Mouse (Mus musculus) midbrain, embryonic 13.5 days (tissue): Measurements from ENCODE around the gene Zfp184. TPM values are rescaled to one million over a fixed set of nuclear protein-coding genes. Genes with fewer than 3 reads are reported as not detected.

Experiments
- ATAC-seq: fragments of 200-750 bp; cut with Nextera tagmentation; 2 replicates; pipeline ENCODE4 v1.8.0; 2017; ENCODE audit warnings: mild to moderate bottlenecking, moderate TSS enrichment, moderate library complexity
- H3K27ac ChIP-seq: fragments of 300-500 bp; sonication (generic); 2 replicates; pipeline ENCODE4 v1.5.1; 2015; ENCODE audit warnings: inconsistent platforms, mild to moderate bottlenecking, moderate library complexity
- H3K27me3 ChIP-seq: fragments of 300-500 bp; sonication (generic); 2 replicates; pipeline ENCODE4 v1.6.1; 2015; ENCODE audit warnings: mild to moderate bottlenecking, inconsistent platforms
- H3K36me3 ChIP-seq: fragments of 300-500 bp; sonication (generic); 2 replicates; pipeline ENCODE4 v1.6.1; 2015; ENCODE audit warnings: mild to moderate bottlenecking, inconsistent platforms
- H3K4me1 ChIP-seq: fragments of 300-500 bp; sonication (generic); replicated peaks from 2 replicates; pipeline ENCODE4 v1.6.1; 2015; ENCODE audit warnings: inconsistent platforms
- H3K4me2 ChIP-seq: fragments of 300-500 bp; sonication (generic); replicated peaks from 2 replicates; pipeline ENCODE4 v1.6.1; 2015; ENCODE audit warnings: moderate library complexity, mild to moderate bottlenecking, inconsistent platforms
- H3K4me3 ChIP-seq: fragments of 300-500 bp; sonication (generic); replicated peaks from 2 replicates; pipeline ENCODE4 v1.5.1; 2015; ENCODE audit warnings: mild to moderate bottlenecking, inconsistent platforms
- H3K9ac ChIP-seq: fragments of 300-500 bp; sonication (generic); replicated peaks from 2 replicates; pipeline ENCODE4 v1.6.1; 2015; ENCODE audit warnings: mild to moderate bottlenecking, inconsistent platforms
- H3K9me3 ChIP-seq: fragments of 300-500 bp; sonication (generic); 2 replicates; pipeline ENCODE4 v1.6.1; 2016; ENCODE audit warnings: mild to moderate bottlenecking, inconsistent platforms
- WGBS: fragments of 180-500 bp; shearing (Covaris S2); methylation state at CpG from one replicate; pipeline ENCODE4 v1.1.7; 2015; 5-methylcytosine and 5-hydroxymethylcytosine counted together
- polyA plus RNA-seq: library from polyadenylated mRNA; unstranded; fragments of >200 nt; fragmentation: Nextera tagmentation; extraction: Ambion mirVana; gene quantifications from 2 replicates; pipeline ENCODE4 v1.2.1, GENCODE M21; 2015

Zfp184 gene
- polyA plus RNA-seq, 1 experiment from 2014 or later, result 20.5 TPM

DNA sequence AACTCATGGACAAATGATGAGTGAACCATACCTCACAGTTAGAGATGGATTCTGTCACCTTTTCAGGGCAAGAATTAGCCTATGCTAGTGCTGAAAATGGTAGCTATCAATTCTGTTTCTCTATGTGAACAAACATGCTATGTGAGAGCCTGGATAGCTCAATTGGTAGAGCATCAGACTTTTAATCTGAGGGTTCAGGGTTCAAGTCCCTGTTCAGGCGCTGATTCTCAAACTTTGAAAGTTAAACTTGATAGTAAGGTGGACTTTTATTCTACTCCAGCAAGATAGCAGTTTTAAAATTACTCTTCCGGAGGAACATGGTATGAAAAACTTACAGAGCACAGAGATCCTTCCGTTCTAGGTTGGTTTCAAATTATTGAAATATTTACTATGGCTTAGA lies 26.7 kb downstream of the Zfp184 start:
- no peak for ATAC-seq
- 32% methylated on average over 3 of the region's 3 CpGs for WGBS
- H3K4me3 ChIP-seq, result no peak overlapping the region
- H3K27me3 ChIP-seq, result no peaks in the 10 kb centered on the region
- no peaks in the 10 kb centered on the region for H3K4me1 ChIP-seq
- no peak overlapping the region for H3K4me2 ChIP-seq
- H3K36me3 ChIP-seq, result no peaks in the 10 kb centered on the region
- H3K9ac ChIP-seq, result no peak overlapping the region
- no peaks in the 10 kb centered on the region for H3K9me3 ChIP-seq
- no peak overlapping the region for H3K27ac ChIP-seq

DNA sequence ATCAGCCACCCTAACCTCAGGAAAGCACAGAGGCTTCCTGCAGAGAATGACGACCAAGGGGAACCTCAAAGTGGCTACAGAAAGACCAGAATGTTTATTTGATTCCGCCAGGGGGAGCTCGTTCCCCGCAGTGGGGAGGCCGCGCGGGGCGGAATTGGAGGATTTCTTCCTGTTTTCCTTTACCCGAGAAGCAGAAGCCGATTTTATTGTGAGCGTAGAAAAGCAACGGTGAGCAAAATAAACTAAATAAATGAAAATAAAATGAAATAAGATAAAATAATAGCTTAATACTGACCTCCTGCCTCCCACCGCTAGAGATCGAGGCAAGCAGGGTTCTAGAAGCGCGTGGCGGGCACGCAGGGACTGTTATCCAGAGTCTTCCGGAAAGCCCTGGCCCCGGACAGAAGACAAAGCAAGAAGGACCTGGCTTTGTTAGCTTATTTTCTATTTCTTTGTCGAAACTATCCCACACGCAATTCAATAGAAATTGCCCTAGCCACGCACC lies 29.4 kb downstream of the Zfp184 start:
- H3K36me3 ChIP-seq, result no peaks in the 10 kb centered on the region
- no peaks in the 10 kb centered on the region for H3K4me1 ChIP-seq
- H3K9me3 ChIP-seq, result no peaks in the 10 kb centered on the region

DNA sequence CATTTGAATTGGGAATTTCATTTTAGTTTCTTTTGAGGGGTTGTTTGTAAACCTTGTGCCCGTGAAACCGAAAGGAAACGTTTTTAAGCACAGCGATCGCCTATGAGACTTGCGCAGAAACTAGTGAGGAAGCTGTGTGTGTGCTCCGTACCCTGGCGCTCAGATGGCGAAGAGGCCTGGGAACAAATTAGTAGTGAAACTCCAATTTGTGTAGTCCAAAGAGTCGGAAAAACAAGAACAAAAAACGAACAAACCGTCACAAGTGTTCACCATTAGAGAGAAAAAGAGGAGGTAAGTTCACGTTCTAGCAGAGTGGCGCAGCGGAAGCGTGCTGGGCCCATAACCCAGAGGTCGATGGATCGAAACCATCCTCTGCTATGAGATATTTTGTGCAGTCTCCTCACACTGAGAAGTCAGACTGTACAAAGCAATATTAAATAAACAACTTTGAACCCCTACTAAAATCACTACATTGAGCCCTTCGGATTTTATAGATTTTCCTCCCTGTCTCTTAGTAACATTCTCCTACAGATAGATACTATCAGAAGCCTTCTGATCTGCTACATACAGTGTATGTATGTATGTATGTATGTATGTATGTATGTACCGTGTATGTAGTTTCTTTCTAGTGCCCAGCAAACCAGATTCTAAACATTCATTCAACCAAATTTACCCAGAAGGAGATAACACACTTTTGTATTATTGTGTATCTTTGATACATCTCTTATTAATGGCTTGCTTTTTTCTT lies 30.0 kb downstream of the Zfp184 start:
- peak overlapping the region; percentile 74 for H3K9ac ChIP-seq
- WGBS, result 4% methylated on average over 20 of the region's 20 CpGs
- no peaks in the 10 kb centered on the region for H3K4me1 ChIP-seq
- ATAC-seq, result peak; percentile 92
- H3K4me3 ChIP-seq, result peak overlapping the region; percentile 60
- H3K9me3 ChIP-seq, result no peaks in the 10 kb centered on the region
- peak overlapping the region; percentile 51 for H3K4me2 ChIP-seq
- no peaks in the 10 kb centered on the region for H3K36me3 ChIP-seq
- peaks cover 24% of the 10 kb centered on the region for H3K27me3 ChIP-seq
- peak overlapping the region; percentile 91 for H3K27ac ChIP-seq

More for the DNA sequence above, 29.4 kb downstream of the Zfp184 start:
- peak overlapping the region; percentile 91 for H3K27ac ChIP-seq
- WGBS, result under 1% methylated on average over 23 of the region's 23 CpGs
- peak overlapping the region; percentile 74 for H3K9ac ChIP-seq
- H3K4me2 ChIP-seq, result peak overlapping the region; percentile 51
- peak overlapping the region; percentile 60 for H3K4me3 ChIP-seq
- peaks cover 18% of the 10 kb centered on the region for H3K27me3 ChIP-seq
- peak; percentile 93 for ATAC-seq

DNA sequence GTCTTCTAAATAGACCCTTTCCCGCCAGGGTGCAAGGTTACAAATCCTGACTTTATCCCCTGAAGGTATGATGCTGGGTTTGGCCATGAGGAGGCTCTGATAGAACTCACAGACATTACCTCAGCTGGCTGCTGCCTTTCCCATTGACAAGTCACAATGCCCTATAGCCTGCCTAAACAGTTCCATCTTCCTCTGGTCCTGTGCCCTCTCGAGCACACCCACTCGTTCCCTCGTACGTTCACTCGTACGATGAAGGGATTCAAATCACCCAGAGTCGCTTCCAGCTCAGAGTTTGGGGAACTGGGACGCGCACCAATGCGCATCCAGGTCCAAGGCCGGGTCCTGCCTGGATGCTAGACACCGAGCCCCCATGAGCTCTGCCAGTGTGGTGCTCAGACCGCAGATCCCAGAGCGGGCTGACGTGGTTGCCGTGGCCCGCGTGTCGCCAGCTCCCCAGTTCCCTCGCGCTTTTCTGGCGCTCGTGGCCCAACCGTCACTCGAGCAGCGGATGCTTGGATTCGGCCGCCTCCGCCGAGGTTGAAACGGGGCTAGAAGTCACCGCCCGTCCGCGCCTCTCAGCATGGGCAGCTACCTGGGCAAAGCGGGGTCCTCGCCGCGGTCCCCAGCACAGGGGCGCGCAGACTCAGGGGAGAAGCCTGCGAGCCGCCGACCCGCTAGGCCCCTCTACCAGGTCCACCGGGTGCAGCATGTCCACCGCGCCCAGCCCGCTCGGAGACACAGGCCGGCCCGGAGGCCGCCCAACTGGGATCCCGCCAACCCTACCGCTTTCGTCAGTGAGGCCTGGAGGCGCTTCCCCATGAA lies 36.3 kb downstream of the Zfp184 start, which contains the start of gene Pom121l2:
Gene Pom121l2, plus strand, starts transcription at position 214 of the 822 bp plus-strand sequence.
- H3K4me3 ChIP-seq, result peak within 1 kb of the TSS; percentile 55
- no peaks in the 10 kb centered on the region for H3K36me3 ChIP-seq
- WGBS, result under 1% methylated on average over 58 of the region's 58 CpGs
- H3K4me2 ChIP-seq, result peak within 1 kb of the TSS; percentile 97
- peaks cover 84% of the 10 kb centered on the region for H3K27me3 ChIP-seq
- peaks cover 12% of the 10 kb centered on the region for H3K4me1 ChIP-seq
- no peak within 1 kb of the TSS for H3K27ac ChIP-seq
- H3K9me3 ChIP-seq, result no peaks in the 10 kb centered on the region
- ATAC-seq, result peak; percentile 78
- H3K9ac ChIP-seq, result peak within 1 kb of the TSS; percentile 75

DNA sequence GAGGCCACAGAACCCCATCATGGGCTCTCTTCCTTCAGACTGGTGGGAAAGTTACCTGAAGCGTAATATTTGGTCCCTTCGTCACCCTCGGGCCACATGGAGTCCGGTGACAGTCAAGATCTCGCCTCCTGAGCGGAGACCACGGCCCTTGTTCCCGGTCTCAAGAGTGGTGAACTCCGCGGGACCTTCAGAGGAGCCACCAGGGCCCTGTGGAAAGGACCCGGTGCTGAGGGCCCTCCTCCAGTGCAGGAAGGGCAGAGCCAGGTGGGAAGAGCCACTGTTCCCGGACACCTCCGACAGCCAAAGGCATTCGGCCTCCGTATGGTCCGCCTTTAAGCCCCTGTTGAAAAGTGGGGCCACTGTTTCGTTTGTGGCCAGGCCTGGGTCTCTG lies 36.9 kb downstream of the Zfp184 start:
- Histone ChIP-seq H3K4me2 (peak overlapping the region; percentile 97), H3K4me3 (peak overlapping the region; percentile 55), H3K9ac (peak overlapping the region; percentile 75), H3K36me3 (no peaks in the 10 kb centered on the region), H3K27ac (no peak overlapping the region), H3K27me3 (peaks cover 90% of the 10 kb centered on the region), H3K4me1 (peaks cover 12% of the 10 kb centered on the region), H3K9me3 (no peaks in the 10 kb centered on the region)
- ATAC-seq, result peak; percentile 58; the same call in 1 of the 2 replicates
- WGBS, result 5% methylated on average over 17 of the region's 17 CpGs

DNA sequence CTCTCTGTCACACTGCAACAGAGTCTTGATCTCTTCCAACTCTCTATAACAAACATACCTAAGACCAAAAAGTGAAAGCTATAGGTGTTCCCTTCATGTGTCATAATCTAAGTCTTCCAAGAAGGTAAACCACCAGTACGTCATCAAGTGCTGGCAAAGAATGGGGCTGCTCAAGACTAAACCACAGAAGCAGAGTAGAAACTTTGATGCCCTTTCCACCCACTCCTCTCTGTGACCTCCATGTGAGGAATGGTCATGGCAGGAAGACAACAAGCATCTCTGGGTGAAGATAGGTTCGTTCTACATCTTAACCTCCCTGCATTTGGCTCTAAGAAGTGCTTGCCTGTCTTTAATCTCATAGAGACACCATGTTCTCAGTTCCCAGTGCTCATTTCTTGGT lies 39.6 kb downstream of the Zfp184 start:
- Histone ChIP-seq H3K9me3 (no peaks in the 10 kb centered on the region), H3K27ac (no peak overlapping the region), H3K36me3 (no peaks in the 10 kb centered on the region), H3K9ac (no peak overlapping the region), H3K4me3 (no peak overlapping the region), H3K27me3 (peaks cover 81% of the 10 kb centered on the region), H3K4me1 (peaks cover 12% of the 10 kb centered on the region), H3K4me2 (no peak overlapping the region)
- ATAC-seq, result no peak
- 84% methylated on average over 2 of the region's 2 CpGs for WGBS

GRCm38 (mm10) chr13:21992550-21992949 lies 47.7 kb downstream of the Zfp184 start:
- H3K9me3 ChIP-seq, result no peaks in the 10 kb centered on the region; the same call in 1 of the 2 replicates
- H3K4me3 ChIP-seq, result no peak overlapping the region
- H3K4me2 ChIP-seq, result no peak overlapping the region
- ATAC-seq, result no peak
- H3K27ac ChIP-seq, result no peak overlapping the region
- no peak overlapping the region for H3K9ac ChIP-seq
- no peaks in the 10 kb centered on the region for H3K36me3 ChIP-seq
- peaks cover 74% of the 10 kb centered on the region for H3K27me3 ChIP-seq
- 82% methylated on average over 5 of the region's 5 CpGs for WGBS
- H3K4me1 ChIP-seq, result peaks cover 8% of the 10 kb centered on the region; the same call in 1 of the 2 replicates

GRCm38 (mm10) chr13:21993957-21994738 lies 49.3 kb downstream of the Zfp184 start:
- WGBS, result under 1% methylated on average over 22 of the region's 22 CpGs
- Histone ChIP-seq H3K27ac (no peak overlapping the region), H3K9ac (no peak overlapping the region), H3K36me3 (no peaks in the 10 kb centered on the region), H3K27me3 (peaks cover 83% of the 10 kb centered on the region), H3K4me1 (peaks cover 8% of the 10 kb centered on the region; the same call in 1 of the 2 replicates), H3K4me2 (no peak overlapping the region), H3K4me3 (no peak overlapping the region), H3K9me3 (no peaks in the 10 kb centered on the region; the same call in 1 of the 2 replicates)
- ATAC-seq, result no peak

- Histone ChIP-seq H3K27ac (no peak overlapping the region), H3K27me3 (peaks cover 87% of the 10 kb centered on the region), H3K4me1 (peaks cover 8% of the 10 kb centered on the region; the same call in 1 of the 2 replicates), H3K9me3 (no peaks in the 10 kb centered on the region; the same call in 1 of the 2 replicates), H3K4me2 (peak overlapping the region; percentile 53), H3K36me3 (no peaks in the 10 kb centered on the region), H3K9ac (no peak overlapping the region), H3K4me3 (peak overlapping the region; percentile 31)
- WGBS, result 4% methylated on average over 8 of the region's 8 CpGs
- ATAC-seq, result no peak
Measured at GRCm38 (mm10) chr13:21994896-21995295, 50.0 kb downstream of the Zfp184 start.

GRCm38 (mm10) chr13:21995331-21995914 lies 50.5 kb downstream of the Zfp184 start:
- under 1% methylated on average over 21 of the region's 21 CpGs for WGBS
- no peak overlapping the region for H3K9ac ChIP-seq
- peak overlapping the region; percentile 31 for H3K4me3 ChIP-seq
- peaks cover 8% of the 10 kb centered on the region; the same call in 1 of the 2 replicates for H3K4me1 ChIP-seq
- peak overlapping the region; percentile 53 for H3K4me2 ChIP-seq
- no peak overlapping the region for H3K27ac ChIP-seq
- no peak; the same call in 1 of the 2 replicates for ATAC-seq
- H3K36me3 ChIP-seq, result no peaks in the 10 kb centered on the region
- H3K9me3 ChIP-seq, result no peaks in the 10 kb centered on the region; the same call in 1 of the 2 replicates
- peaks cover 90% of the 10 kb centered on the region for H3K27me3 ChIP-seq
